Mouse (Mus musculus) embryonic facial prominence, embryonic 13.5 days (tissue): Measurements from ENCODE around the gene Muc3. TPM values are rescaled to one million over a fixed set of nuclear protein-coding genes. Genes with fewer than 3 reads are reported as not detected.
"Not testable (repeated sequence)": the region's sequence is repeated elsewhere in the genome, so short reads cannot be mapped to it uniquely, and the experiment has no call there.

ENCODE experiments used
- ATAC-seq: fragments of 200-750 bp; cut with Nextera tagmentation; 2 replicates; pipeline ENCODE4 v1.8.0; 2017; ENCODE audit warnings: low read depth; ENCODE audit not compliant: insufficient number of reproducible peaks, insufficient read depth, low FRiP score, low TSS enrichment
- H3K27ac ChIP-seq: fragments of 300-500 bp; sonication (generic); 2 replicates; pipeline ENCODE4 v1.5.1; 2015; ENCODE audit warnings: moderate library complexity, mild to moderate bottlenecking, inconsistent platforms
- H3K27me3 ChIP-seq: fragments of 300-500 bp; sonication (generic); 2 replicates; pipeline ENCODE4 v1.6.1; 2015; ENCODE audit warnings: mild to moderate bottlenecking, inconsistent platforms
- H3K36me3 ChIP-seq: fragments of 300-500 bp; sonication (generic); 2 replicates; pipeline ENCODE4 v1.6.1; 2015; ENCODE audit warnings: mild to moderate bottlenecking, inconsistent platforms
- H3K4me1 ChIP-seq: fragments of 300-500 bp; sonication (generic); 2 replicates; pipeline ENCODE4 v1.6.1; 2015; ENCODE audit warnings: inconsistent platforms
- H3K4me2 ChIP-seq: fragments of 300-500 bp; sonication (generic); 2 replicates; pipeline ENCODE4 v1.6.1; 2015; ENCODE audit warnings: moderate library complexity, mild to moderate bottlenecking, inconsistent platforms
- H3K4me3 ChIP-seq: fragments of 300-500 bp; sonication (generic); 2 replicates; pipeline ENCODE4 v1.5.1; 2015; ENCODE audit warnings: mild to moderate bottlenecking, inconsistent platforms
- H3K9ac ChIP-seq: fragments of 300-500 bp; sonication (generic); 2 replicates; pipeline ENCODE4 v1.6.1; 2015; ENCODE audit warnings: mild to moderate bottlenecking, inconsistent platforms
- H3K9me3 ChIP-seq: fragments of 300-500 bp; sonication (generic); 2 replicates; pipeline ENCODE4 v1.6.1; 2016; ENCODE audit warnings: inconsistent platforms
- WGBS: fragments of 180-500 bp; shearing (Covaris S2); methylation state at CpG from one replicate; pipeline ENCODE4 v1.1.7; 2015; ENCODE audit warnings: mixed read lengths; 5-methylcytosine and 5-hydroxymethylcytosine counted together
- polyA plus RNA-seq: library from polyadenylated mRNA; unstranded; fragments of >200 nt; fragmentation: Nextera tagmentation; extraction: Ambion mirVana; gene quantifications from 2 replicates; pipeline ENCODE4 v1.2.1, GENCODE M21; 2015

Muc3 gene
- 5.1 TPM in 1 of 2 replicates, not detected in the other for polyA plus RNA-seq

DNA sequence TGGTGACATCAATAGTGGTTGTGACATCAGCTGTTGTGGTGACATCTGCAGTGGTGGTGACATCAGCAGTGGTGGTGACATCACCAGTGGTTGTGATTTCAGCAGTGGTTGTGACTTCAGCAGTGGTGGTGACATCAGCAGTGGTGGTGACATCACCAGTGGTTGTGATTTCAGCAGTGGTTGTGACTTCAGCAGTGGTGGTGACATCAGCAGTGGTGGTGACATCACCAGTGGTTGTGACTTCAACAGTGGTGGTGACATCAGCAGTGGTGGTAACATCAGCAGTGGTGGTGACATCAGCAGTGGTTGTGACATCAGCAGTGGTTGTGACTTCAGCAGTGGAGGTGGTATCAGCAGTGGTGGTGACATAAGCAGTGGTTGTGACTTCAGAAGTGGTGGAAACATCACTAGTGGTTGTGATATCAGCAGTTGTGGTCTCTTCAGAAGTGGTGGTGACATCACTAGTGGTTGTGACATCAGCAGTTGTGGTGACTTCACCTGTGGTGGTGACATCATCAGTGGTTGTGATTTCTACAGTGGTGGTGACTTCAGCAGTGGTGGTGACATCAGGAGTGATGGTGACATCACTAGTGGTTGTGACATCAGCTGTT lies at the start of gene Muc3:
Muc3 (minus strand) TSS at position 51 of the 611 bp plus-strand sequence.
- not testable (repeated sequence) for H3K9ac ChIP-seq, H3K4me1 ChIP-seq, H3K27ac ChIP-seq, H3K4me2 ChIP-seq, H3K36me3 ChIP-seq, ATAC-seq, H3K4me3 ChIP-seq, H3K27me3 ChIP-seq
- peaks cover 28% of the 10 kb centered on the region for H3K9me3 ChIP-seq

DNA sequence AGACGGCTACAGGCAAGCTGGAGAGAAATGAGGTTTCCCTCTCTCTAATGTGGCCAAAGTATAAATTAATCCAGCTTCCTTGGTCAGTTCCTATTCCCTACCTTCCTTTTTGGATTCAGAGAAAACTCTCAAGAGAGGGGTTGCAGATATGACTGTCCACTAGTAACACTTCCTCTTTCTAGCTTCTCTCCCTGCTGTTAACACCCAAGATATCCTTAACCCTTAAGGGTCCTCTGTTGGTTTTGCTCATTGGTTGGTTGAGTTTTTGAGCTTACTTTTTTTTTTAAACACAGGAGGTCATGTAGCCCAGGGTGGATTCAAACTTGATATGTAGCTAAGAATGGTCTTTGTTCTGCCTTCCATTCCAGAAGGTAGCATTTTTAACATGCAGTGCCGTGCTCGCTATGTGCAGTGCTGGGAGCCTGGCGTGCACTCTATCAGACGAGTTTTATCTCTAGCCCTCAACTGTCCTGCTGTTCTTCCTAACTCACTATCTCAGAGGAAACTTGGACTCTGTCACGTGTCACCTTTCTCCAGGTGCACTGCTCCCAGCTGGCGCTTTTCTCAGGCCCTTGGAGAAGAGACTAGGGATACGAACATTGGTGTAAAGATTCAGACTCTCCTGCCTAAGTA lies 45.5 kb upstream of the Muc3 start:
- Histone ChIP-seq H3K27me3 (peaks cover 5% of the 10 kb centered on the region), H3K9ac (no peak overlapping the region), H3K4me3 (no peak overlapping the region), H3K9me3 (no peaks in the 10 kb centered on the region), H3K36me3 (no peaks in the 10 kb centered on the region), H3K27ac (no peak overlapping the region), H3K4me1 (no peaks in the 10 kb centered on the region), H3K4me2 (no peak overlapping the region)
- ATAC-seq, result no peak
- 77% methylated on average over 8 of the region's 8 CpGs for WGBS

DNA sequence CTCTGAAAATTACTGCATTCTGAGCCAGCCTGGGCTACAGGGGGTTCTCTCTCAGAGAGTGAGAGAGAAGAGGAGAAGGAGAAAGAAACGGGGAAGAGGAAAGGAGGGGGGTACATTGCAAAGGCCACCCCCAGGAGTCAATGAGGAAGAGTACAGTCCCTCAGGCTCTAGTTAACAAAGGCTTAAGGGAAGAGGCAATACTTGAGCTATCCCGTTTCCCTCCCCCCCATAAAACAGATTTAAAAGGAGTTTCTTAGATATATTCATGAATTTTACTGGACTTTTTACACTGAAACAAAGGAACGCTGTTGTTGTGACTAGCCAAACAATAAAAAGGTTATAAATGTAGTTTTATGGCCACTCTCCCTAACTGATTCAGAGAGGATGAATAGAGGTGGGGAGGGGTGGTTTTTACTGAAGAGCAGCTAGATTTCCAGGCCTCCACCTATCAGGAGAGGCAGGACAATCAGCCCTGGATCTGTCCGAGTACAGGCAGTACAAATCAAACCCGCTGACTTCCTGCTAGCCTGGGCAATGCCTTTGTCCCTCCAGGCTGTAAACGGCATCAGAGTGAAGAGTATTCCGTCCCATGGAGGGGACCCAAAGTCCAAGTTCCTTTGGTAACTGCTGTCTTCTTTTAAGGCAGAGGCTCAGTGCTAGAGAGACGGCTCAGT lies 44.3 kb upstream of the Muc3 start:
- ATAC-seq, result no peak
- Histone ChIP-seq H3K4me3 (no peak overlapping the region), H3K4me1 (no peaks in the 10 kb centered on the region), H3K27me3 (peaks cover 15% of the 10 kb centered on the region), H3K36me3 (no peaks in the 10 kb centered on the region), H3K27ac (no peak overlapping the region), H3K9me3 (no peaks in the 10 kb centered on the region), H3K4me2 (no peak overlapping the region), H3K9ac (no peak overlapping the region)
- whole genome bisulfite sequencing, result 63% methylated on average over 8 of the region's 8 CpGs

DNA sequence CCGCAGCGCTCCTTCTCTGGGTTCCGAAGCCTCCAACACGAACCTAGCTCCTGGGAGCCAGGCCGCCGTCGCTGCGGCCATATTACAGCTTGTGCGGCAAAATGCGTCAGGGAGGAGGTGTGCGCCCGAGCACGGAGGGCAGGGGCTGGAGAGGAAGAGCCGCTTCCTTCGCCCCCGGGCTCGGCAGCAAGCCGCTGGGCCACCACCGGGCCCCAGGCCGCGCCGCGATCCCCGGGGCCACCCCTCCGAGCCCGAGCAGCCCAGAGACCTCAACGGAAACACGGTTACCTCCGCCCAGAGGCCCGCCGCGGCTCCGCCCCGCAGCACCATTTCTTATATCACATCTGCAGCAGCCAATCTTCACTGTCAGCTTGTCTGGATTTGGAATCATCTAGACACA lies 40.2 kb upstream of the Muc3 start:
- 1% methylated on average over 34 of the region's 34 CpGs for WGBS
- Histone ChIP-seq H3K9me3 (no peaks in the 10 kb centered on the region), H3K4me3 (peak overlapping the region; percentile 56), H3K27me3 (peaks cover 23% of the 10 kb centered on the region), H3K27ac (no peak overlapping the region), H3K4me2 (peak overlapping the region; percentile 87), H3K4me1 (no peaks in the 10 kb centered on the region), H3K9ac (peak overlapping the region; percentile 79), H3K36me3 (no peaks in the 10 kb centered on the region)
- ATAC-seq, result no peak

DNA sequence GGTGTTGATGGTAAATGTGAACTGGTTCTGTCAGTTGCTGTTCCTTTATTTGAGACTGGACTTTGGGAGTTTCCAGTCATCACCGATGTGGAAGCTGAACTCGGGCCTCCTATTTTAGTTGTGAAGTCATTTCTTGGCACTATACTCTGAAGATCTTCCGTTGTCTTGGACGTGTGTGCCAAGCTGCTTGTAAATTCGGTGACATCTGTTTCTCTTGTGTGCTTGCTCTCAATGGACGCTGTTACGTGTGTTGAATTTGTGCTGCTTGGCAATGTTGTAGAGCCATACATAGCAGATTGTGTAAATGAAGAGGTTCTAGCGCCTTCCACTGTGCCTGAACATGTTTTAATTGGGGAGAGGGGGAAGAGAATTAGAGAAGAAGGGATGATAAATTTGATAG lies 36.2 kb upstream of the Muc3 start:
- H3K9me3 ChIP-seq, result no peaks in the 10 kb centered on the region
- no peak for ATAC-seq
- H3K27ac ChIP-seq, result no peak overlapping the region
- no peaks in the 10 kb centered on the region for H3K4me1 ChIP-seq
- H3K4me2 ChIP-seq, result no peak overlapping the region
- no peak overlapping the region for H3K4me3 ChIP-seq
- H3K36me3 ChIP-seq, result no peaks in the 10 kb centered on the region
- WGBS, result 84% methylated on average over 8 of the region's 8 CpGs
- no peak overlapping the region for H3K9ac ChIP-seq
- peaks cover 23% of the 10 kb centered on the region for H3K27me3 ChIP-seq

DNA sequence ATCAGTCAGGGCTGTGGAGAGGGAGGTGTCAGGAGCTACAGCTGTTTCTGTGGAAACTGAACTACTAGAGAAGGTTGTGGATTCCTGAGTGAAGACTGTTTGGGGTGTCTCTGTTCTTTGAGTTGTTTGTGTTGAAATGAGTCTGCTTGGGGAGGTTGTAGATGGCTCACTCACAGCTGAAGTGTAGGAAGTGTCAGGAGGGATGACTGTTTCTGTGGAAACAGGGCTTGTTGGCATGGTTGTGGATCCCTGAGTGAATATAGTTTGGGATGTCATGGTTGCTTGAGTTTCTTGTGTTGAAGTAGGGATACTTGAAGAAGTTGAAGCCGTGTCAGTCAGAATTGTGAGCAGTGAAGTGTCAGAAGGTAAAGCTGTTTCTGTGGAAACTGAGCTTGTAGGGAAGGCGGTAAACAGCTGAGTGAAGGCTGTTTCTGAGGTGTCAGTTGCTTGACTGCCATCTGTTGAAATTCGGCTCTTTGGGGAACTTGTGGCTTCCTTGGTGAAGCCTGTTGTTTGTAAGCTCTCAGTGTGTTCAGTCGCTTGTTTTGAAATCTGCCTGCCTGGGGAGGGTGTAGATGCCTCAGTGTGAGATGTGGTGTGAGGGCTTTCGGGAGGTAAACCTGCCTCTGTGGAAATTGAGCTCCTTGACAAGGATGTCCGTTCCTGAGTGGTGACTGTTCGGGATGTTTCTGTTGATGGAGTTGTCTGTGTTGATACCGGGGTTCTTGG lies 30.7 kb upstream of the Muc3 start:
- H3K9ac ChIP-seq, result no peak overlapping the region
- WGBS, result 80% methylated on average over 8 of the region's 8 CpGs

DNA sequence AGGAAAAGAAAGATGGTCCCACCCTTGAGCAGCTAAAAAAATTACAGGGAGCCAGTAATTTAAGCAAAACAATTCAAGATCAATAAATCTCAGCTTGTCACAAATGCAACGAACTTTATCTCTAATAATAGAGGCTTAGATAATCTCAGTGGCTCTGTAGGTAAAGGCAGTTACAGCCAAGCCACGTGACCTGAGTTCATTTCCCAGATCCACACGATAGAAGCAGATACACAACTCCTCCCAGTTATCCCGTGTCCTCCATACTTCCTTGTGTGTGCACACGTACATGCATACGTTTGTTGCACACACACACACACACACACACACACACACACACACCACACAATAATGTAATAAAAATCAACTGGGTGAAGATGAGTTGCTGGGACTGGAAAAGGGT lies 24.8 kb upstream of the Muc3 start:
- ATAC-seq, result no peak
- no peak overlapping the region for H3K4me3 ChIP-seq
- H3K4me2 ChIP-seq, result no peak overlapping the region
- no peak overlapping the region for H3K9ac ChIP-seq
- WGBS, result 77% methylated on average over 6 of the region's 6 CpGs
- H3K27me3 ChIP-seq, result peaks cover under 1% of the 10 kb centered on the region; the same call in 1 of the 2 replicates
- no peaks in the 10 kb centered on the region for H3K36me3 ChIP-seq
- no peaks in the 10 kb centered on the region for H3K9me3 ChIP-seq
- H3K4me1 ChIP-seq, result no peaks in the 10 kb centered on the region
- no peak overlapping the region for H3K27ac ChIP-seq

More for the DNA sequence above, 30.7 kb upstream of the Muc3 start:
- no peak overlapping the region for H3K4me2 ChIP-seq
- no peak overlapping the region for H3K4me3 ChIP-seq
- peaks cover 9% of the 10 kb centered on the region for H3K27me3 ChIP-seq
- no peak overlapping the region for H3K27ac ChIP-seq
- no peaks in the 10 kb centered on the region for H3K36me3 ChIP-seq
- H3K4me1 ChIP-seq, result no peaks in the 10 kb centered on the region
- H3K9me3 ChIP-seq, result no peaks in the 10 kb centered on the region
- no peak for ATAC-seq

DNA sequence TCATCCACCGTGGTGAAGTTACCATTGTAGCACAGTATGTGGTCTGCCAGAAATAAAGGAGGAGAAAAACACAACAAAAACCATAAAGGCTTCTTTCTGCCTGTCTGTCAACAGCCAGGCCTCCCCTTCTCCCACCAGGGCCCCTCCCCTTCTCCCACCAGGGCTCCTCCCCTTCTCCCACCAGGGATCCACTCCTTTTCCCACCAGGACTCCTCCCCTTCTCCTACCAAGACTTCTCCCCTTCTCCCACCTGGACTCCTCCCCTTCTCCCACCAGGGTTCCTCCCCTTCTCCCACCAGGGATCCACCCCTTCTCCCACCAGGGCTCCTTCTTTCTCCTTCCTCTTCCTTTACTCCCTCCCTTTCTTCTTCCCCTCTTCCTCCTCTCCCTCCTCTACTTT lies 23.5 kb upstream of the Muc3 start:
- 17% methylated on average over 1 of the region's 1 CpGs for WGBS
- H3K4me3 ChIP-seq, result no peak overlapping the region
- H3K27me3 ChIP-seq, result no peaks in the 10 kb centered on the region

DNA sequence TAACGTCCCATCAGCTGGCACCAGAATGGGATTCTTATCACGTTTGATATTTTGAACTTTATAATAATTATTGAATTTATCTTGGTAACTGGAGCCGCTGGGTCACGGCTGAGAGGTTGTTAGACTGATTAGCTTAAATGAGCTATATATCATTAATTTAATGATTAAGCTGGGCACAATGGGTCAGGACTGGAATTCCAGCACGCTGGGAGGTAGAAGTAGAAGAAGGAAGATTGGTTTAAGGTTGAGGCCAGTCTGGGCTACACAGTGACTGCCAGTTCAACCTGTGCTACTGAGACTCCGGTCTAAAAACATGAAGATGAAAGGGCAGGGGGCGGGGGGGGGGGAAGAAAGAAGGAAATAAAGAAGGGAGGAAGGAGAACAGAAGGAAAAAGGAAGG lies 22.4 kb upstream of the Muc3 start:
- H3K9me3 ChIP-seq, result no peaks in the 10 kb centered on the region
- WGBS, result 68% methylated on average over 7 of the region's 7 CpGs
- ATAC-seq, result no peak

More for the DNA sequence above, 23.5 kb upstream of the Muc3 start:
- ATAC-seq, result no peak
- H3K9ac ChIP-seq, result no peak overlapping the region
- H3K4me2 ChIP-seq, result no peak overlapping the region
- no peaks in the 10 kb centered on the region for H3K36me3 ChIP-seq
- no peaks in the 10 kb centered on the region for H3K9me3 ChIP-seq
- no peak overlapping the region for H3K27ac ChIP-seq
- no peaks in the 10 kb centered on the region for H3K4me1 ChIP-seq

DNA sequence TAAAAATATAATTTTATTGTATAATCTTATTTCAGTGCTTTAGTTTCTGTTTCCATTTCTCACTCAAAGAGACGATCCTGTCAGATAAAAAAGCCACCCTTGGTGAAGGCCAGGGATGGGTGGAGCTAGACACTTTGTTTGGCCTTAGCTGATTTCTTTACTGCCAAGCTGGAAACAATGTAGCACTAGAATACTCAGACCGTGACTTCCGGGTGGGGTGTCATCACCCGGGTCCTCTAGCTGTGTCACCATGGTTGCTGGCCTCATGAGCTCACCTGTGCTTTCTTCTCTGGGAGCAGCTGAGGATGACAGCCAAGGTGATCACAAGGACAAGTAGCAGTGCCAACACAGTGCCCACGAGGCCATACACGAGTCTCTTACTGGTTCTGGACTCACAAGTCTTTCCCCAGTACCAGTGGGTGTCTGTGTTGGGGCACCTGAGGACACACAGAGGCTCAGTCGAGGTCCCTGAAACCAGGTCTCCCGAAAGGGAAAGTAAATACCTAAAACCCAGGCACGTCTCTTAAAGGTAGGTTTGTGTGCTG lies 21.8 kb upstream of the Muc3 start:
- no peak overlapping the region for H3K27ac ChIP-seq
- 77% methylated on average over 9 of the region's 9 CpGs for WGBS
- H3K4me3 ChIP-seq, result no peak overlapping the region
- ATAC-seq, result no peak
- no peaks in the 10 kb centered on the region for H3K27me3 ChIP-seq
- H3K9me3 ChIP-seq, result no peaks in the 10 kb centered on the region
- H3K4me1 ChIP-seq, result no peaks in the 10 kb centered on the region
- no peak overlapping the region for H3K9ac ChIP-seq
- H3K36me3 ChIP-seq, result no peaks in the 10 kb centered on the region
- H3K4me2 ChIP-seq, result no peak overlapping the region

More for the DNA sequence above, 22.4 kb upstream of the Muc3 start:
- Histone ChIP-seq H3K27me3 (no peaks in the 10 kb centered on the region), H3K27ac (no peak overlapping the region), H3K4me1 (no peaks in the 10 kb centered on the region), H3K4me2 (no peak overlapping the region), H3K9ac (no peak overlapping the region), H3K4me3 (no peak overlapping the region), H3K36me3 (no peaks in the 10 kb centered on the region)

DNA sequence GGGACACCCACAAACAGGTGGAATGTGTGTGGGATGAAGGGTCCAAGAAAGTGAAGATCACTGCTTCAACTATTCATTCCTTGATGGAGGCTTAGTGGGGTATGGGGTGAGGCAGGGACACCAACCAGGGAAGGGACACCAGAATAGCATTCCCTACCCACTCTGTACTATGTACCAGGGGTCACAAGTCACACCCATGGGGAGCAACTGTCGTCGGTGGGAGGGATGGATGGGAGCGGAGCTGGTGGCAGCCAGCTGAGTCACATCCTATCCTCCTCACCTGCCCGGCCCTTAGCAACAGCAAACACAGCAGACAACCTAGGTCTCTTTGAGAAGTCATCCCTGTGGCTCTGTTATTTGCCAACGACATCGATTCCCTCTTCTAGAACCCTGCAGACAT lies 18.4 kb upstream of the Muc3 start:
- H3K27ac ChIP-seq, result no peak overlapping the region
- WGBS, result 79% methylated on average over 6 of the region's 6 CpGs
- H3K4me2 ChIP-seq, result no peak overlapping the region
- H3K9ac ChIP-seq, result no peak overlapping the region
- no peaks in the 10 kb centered on the region for H3K36me3 ChIP-seq
- H3K4me1 ChIP-seq, result no peaks in the 10 kb centered on the region
- ATAC-seq, result no peak
- H3K9me3 ChIP-seq, result no peaks in the 10 kb centered on the region
- H3K27me3 ChIP-seq, result no peaks in the 10 kb centered on the region; the same call in 1 of the 2 replicates
- H3K4me3 ChIP-seq, result no peak overlapping the region
